Mouse (Mus musculus): ENCODE results near the gene Ifna9.
"Not testable (repeated sequence)": the region's sequence is repeated elsewhere in the genome, so short reads cannot be mapped to it uniquely, and the experiment has no call there.

Ifna9 gene

DNA sequence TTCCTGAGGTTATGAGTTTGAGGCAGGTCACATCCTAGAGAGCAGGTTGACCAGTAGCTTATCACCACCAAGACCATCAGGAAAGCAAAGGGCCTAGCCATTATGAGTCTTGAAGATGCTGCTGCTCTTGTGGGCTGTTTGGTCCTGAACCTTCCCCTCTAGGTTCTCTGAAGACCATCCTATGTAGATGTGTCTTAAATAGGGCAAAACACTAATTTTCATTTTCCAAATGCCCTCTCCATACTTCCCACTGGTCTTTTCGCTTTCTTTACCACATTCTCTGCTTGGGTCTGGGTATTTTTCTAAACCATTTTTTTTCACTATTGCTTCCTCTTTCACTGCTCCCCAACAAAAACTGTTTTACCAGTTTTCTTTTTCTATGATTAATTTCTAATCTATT lies at the start of gene Ifna9:
Gene Ifna9, minus strand, starts transcription at position 101 of the 400 bp plus-strand sequence.
- DNase-seq (ENCODE audit: low read depth) = no peak

DNA sequence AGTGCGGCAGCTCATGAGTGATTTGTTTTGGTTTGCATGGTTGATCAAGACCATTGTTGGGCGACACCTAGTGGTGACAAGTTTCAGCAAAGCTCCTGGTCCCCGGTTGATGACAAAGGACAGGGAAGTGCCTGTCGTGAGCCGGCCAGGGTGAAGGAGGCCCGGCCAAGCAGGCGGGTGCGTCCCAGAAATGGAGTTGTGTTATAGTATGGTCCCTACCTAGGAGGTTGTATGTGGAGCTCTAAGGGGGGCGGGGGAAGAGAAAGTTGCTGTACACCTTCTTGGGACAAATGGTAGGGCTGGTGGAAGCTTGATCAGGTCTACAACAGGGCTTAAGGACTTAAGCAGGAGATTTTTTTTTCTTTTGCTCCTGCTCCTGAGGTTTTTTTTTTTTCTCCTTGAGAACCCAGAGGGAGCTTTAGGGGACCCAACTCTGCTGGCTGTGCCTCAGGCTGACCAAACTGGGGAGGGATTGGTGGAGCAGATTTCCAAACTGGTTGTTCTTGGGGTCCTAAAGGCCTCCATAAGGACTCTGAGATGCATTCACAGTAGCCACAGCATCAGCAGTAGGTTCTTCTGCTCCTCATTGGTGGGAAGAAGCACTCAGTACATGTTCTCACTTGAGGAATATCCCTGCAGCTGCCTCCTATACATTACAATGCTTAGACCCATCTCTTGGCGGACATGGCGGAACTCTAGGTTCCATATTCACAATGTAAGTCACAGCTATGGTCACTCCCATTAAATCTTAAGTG lies 49.1 kb upstream of the Ifna9 start:
- peak; percentile 100 for DNase-seq (ENCODE audit: low read depth)

DNA sequence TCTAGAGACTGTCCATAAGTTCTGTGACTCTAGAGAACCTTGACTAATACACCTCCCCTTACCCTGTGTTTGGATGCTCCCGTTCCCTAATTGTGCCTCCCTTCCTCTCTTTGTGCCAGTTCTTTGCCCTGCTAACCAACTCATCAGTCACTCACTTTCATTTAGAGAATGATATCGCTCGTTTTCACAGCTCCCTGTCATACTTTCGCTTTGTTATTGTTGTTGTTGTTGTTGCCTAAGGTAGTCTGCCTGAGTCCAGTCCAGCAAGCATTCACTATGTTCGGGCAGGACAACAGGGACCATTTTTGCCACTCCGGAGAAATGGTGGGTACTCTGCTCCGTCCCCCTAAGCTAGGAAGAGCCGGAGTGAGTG lies 48.5 kb upstream of the Ifna9 start:
- DNase-seq (ENCODE audit: low read depth) = no peak

GRCm38 (mm10) chr4:88634311-88634710 lies 42.1 kb upstream of the Ifna9 start, which contains the start of gene C87499:
Gene C87499, minus strand, starts transcription at chr4:88634411.
- no peak for DNase-seq (ENCODE audit: low read depth)

DNA sequence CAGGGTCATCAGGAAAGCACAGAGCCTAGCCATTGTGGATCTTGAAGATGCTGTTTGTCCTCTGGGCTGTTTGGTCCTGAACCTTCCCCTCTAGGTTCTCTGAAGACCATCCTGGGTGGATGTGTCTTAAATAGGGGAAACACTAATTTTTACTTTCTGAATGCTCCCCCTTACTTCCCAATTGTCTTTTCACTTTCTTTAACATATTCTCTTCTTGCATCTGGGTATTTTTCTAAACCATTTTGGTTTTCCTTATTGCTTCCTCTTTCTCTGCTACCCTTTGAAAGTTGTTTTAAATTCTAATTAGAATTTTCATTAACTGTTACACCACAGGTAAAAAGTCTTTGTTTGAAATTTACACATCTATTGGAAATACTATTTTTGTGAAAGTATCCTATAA lies 11.1 kb upstream of the Ifna9 start, which contains the start of gene Ifna12:
Gene Ifna12, minus strand, starts transcription at position 101 of the 400 bp plus-strand sequence.
- no peak for DNase-seq (ENCODE audit: low read depth)

GRCm38 (mm10) chr4:88571698-88572097 lies 20.5 kb downstream of the Ifna9 start, which contains the start of gene Ifna14:
Gene Ifna14, minus strand, starts transcription at chr4:88571798.
- no peak for DNase-seq (ENCODE audit: low read depth)

GRCm38 (mm10) chr4:88561791-88562190 lies 30.4 kb downstream of the Ifna9 start:
- no peak for DNase-seq (ENCODE audit: low read depth)

GRCm38 (mm10) chr4:88558145-88558544 lies 34.0 kb downstream of the Ifna9 start, which contains the start of gene Ifna15:
Gene Ifna15, minus strand, starts transcription at chr4:88558245.
- not testable (repeated sequence) for DNase-seq (ENCODE audit: low read depth)

- DNase-seq (ENCODE audit: low read depth) = peak; percentile 90
These were observed 41.8 kb downstream of the Ifna9 start for GRCm38 (mm10) chr4:88550161-88550945.

GRCm38 (mm10) chr4:88547986-88548385 lies 44.2 kb downstream of the Ifna9 start:
- DNase-seq (ENCODE audit: low read depth) = no peak

GRCm38 (mm10) chr4:88543649-88544234 lies 48.4 kb downstream of the Ifna9 start:
- peak; percentile 63 for DNase-seq (ENCODE audit: low read depth)
